ENCODE assay signal across 26 mouse cellular contexts in genomic region chr6:135316141-135316540, GRCm38 (mm10). TPM values are rescaled to one million over a fixed set of nuclear protein-coding genes. Genes with fewer than 3 reads are reported as not detected.
DNase-seq lines count a peak whose midpoint lies in the region; ATAC-seq and TF ChIP-seq lines count a peak whose summit lies in the region.
"Had no signal": no experiment of that assay in that cellular context is flagged by ENCODE, and none has a peak within 500 bp of the region (broad histone marks: within the 10 kb centered on the region; RNA-seq: fewer than 3 reads in every experiment).

No protein-coding gene starts in this region.

- TF ChIP-seq POLR2A in kidney, adult 2 months (IDR thresholded peaks at IDR 0.05; ENCODE audit: low read depth, low read length): no peak

- H3K4me2 ChIP-seq in kidney, embryonic 14.5 days (replicated peaks; ENCODE audit: low read depth, low read length): no peak overlapping the region
- no peak overlapping the region for H3K4me2 ChIP-seq in lung, embryonic 14.5 days
- H3K4me2 ChIP-seq in stomach, embryonic 15.5 days: no peak overlapping the region
- no peak overlapping the region for H3K4me2 ChIP-seq in stomach, postnatal 0 days (replicated peaks; ENCODE audit: low read depth)
- H3K4me2 ChIP-seq: limb, embryonic 13.5 days; liver, embryonic 11.5 days; midbrain, embryonic 13.5 days had no signal

- peaks cover 7% of the 10 kb centered on the region; the same call in 1 of the 2 replicates for H3K4me1 ChIP-seq in kidney, embryonic 14.5 days (ENCODE audit: control insufficient read depth, insufficient read depth, low read length)
- H3K4me1 ChIP-seq in kidney, adult 2 months (ENCODE audit: control insufficient read depth, insufficient read depth, low read length): no peaks in the 10 kb centered on the region
- no peaks in the 10 kb centered on the region; the same call in 1 of the 2 replicates for H3K4me1 ChIP-seq in lung, embryonic 14.5 days (ENCODE audit: insufficient read depth)
- H3K4me1 ChIP-seq in stomach, embryonic 15.5 days: no peaks in the 10 kb centered on the region
- no peaks in the 10 kb centered on the region for H3K4me1 ChIP-seq in stomach, postnatal 0 days (replicated peaks; ENCODE audit: control insufficient read depth, insufficient read depth)
- H3K4me1 ChIP-seq: midbrain, embryonic 13.5 days had no signal

- 73% methylated on average over 2 of the region's 2 CpGs for WGBS in kidney, embryonic 14.5 days
- WGBS in kidney, adult 2 months: 77% methylated on average over 2 of the region's 2 CpGs
- WGBS in lung, embryonic 14.5 days: 56% methylated on average over 2 of the region's 2 CpGs
- 59% methylated on average over 2 of the region's 2 CpGs for WGBS in stomach, embryonic 15.5 days
- 70% methylated on average over 2 of the region's 2 CpGs for WGBS in stomach, postnatal 0 days

- no peak overlapping the region for H3K9ac ChIP-seq in kidney, embryonic 14.5 days (ENCODE audit: low read depth, low read length)
- no peak overlapping the region for H3K9ac ChIP-seq in lung, embryonic 14.5 days
- no peak overlapping the region for H3K9ac ChIP-seq in stomach, embryonic 15.5 days
- no peak overlapping the region for H3K9ac ChIP-seq in stomach, postnatal 0 days (ENCODE audit: low read length)
- H3K9ac ChIP-seq: limb, embryonic 13.5 days; midbrain, embryonic 13.5 days had no signal

- no peak overlapping the region for H3K4me3 ChIP-seq in kidney, embryonic 14.5 days (ENCODE audit: low read length)
- H3K4me3 ChIP-seq in kidney, adult 2 months (ENCODE audit: insufficient read depth, low read depth, low read length): no peak overlapping the region
- no peak overlapping the region for H3K4me3 ChIP-seq in lung, embryonic 14.5 days (ENCODE audit: low read depth, low read length)
- no peak overlapping the region for H3K4me3 ChIP-seq in stomach, embryonic 15.5 days (replicated peaks)
- no peak overlapping the region for H3K4me3 ChIP-seq in stomach, postnatal 0 days (ENCODE audit: low read depth, low read length)
- H3K4me3 ChIP-seq: limb, embryonic 13.5 days; midbrain, embryonic 13.5 days had no signal

- H3K27me3 ChIP-seq in kidney, embryonic 14.5 days (ENCODE audit: control insufficient read depth, insufficient read depth, low read length): no peaks in the 10 kb centered on the region
- H3K27me3 ChIP-seq in kidney, adult 2 months (replicated peaks; ENCODE audit: control insufficient read depth, insufficient read depth, low read length): no peaks in the 10 kb centered on the region
- no peaks in the 10 kb centered on the region for H3K27me3 ChIP-seq in lung, embryonic 14.5 days (ENCODE audit: insufficient read depth, low read length)
- no peaks in the 10 kb centered on the region for H3K27me3 ChIP-seq in stomach, embryonic 15.5 days (replicated peaks)
- no peaks in the 10 kb centered on the region for H3K27me3 ChIP-seq in stomach, postnatal 0 days (ENCODE audit: control insufficient read depth, insufficient read depth, low read length)
- H3K27me3 ChIP-seq: limb, embryonic 13.5 days; midbrain, embryonic 13.5 days had no signal

- no peak for DNase-seq in kidney, adult 2 months
- peak; percentile 37 for DNase-seq in lung, embryonic 14.5 days
- DNase-seq in lung, postnatal 14 days: no peak
- DNase-seq in stomach, postnatal 0 days (ENCODE audit: low spot score): no peak
- DNase-seq in telencephalon, adult 2 months (ENCODE audit: low read depth, low spot score): peak; percentile 77
- DNase-seq in spleen, adult 12 weeks (ENCODE audit: low spot score): no peak
- DNase-seq: B cell, adult 2 months; cerebellum, adult 8-10 months; cerebellum, postnatal 25 days; kidney, adult 8-10 months; layer of hippocampus, adult 9-11 months; retina, postnatal 1 day; right cerebral cortex, postnatal 25 days had no signal

- TF ChIP-seq EP300 in stomach, postnatal 0 days (optimal IDR thresholded peaks at IDR 0.05): no peak

- H3K36me3 ChIP-seq in kidney, embryonic 14.5 days (ENCODE audit: control insufficient read depth, insufficient read depth, low read length): no peaks in the 10 kb centered on the region
- H3K36me3 ChIP-seq in kidney, adult 2 months (ENCODE audit: control insufficient read depth, insufficient read depth, low read length): no peaks in the 10 kb centered on the region
- no peaks in the 10 kb centered on the region for H3K36me3 ChIP-seq in lung, embryonic 14.5 days (ENCODE audit: insufficient read depth)
- H3K36me3 ChIP-seq in stomach, embryonic 15.5 days: no peaks in the 10 kb centered on the region
- H3K36me3 ChIP-seq in stomach, postnatal 0 days (ENCODE audit: control insufficient read depth, insufficient read depth, low read length): no peaks in the 10 kb centered on the region
- H3K36me3 ChIP-seq: limb, embryonic 13.5 days; midbrain, embryonic 13.5 days had no signal

- H3K27ac ChIP-seq in kidney, embryonic 14.5 days (ENCODE audit: low read depth, low read length): no peak overlapping the region; the same call in 1 of the 2 replicates
- no peak overlapping the region for H3K27ac ChIP-seq in kidney, adult 2 months (ENCODE audit: insufficient read depth, low read depth, low read length)
- peak overlapping the region; percentile 34; the same call in 1 of the 2 replicates for H3K27ac ChIP-seq in lung, embryonic 14.5 days (ENCODE audit: low read depth)
- H3K27ac ChIP-seq in stomach, embryonic 15.5 days: peak overlapping the region; percentile 35; the same call in 1 of the 2 replicates
- H3K27ac ChIP-seq in stomach, postnatal 0 days (replicated peaks): no peak overlapping the region
- H3K27ac ChIP-seq: limb, embryonic 13.5 days; macrophage; midbrain, embryonic 13.5 days had no signal

- no peaks in the 10 kb centered on the region for H3K9me3 ChIP-seq in kidney, embryonic 14.5 days (ENCODE audit: control insufficient read depth, low read length)
- H3K9me3 ChIP-seq in lung, embryonic 14.5 days (ENCODE audit: low read depth, low read length): no peaks in the 10 kb centered on the region
- H3K9me3 ChIP-seq in stomach, embryonic 15.5 days: no peaks in the 10 kb centered on the region
- H3K9me3 ChIP-seq in stomach, postnatal 0 days (ENCODE audit: control insufficient read depth, low read length): no peaks in the 10 kb centered on the region
- H3K9me3 ChIP-seq: limb, embryonic 13.5 days; midbrain, embryonic 13.5 days had no signal

- ATAC-seq in kidney, embryonic 14.5 days (ENCODE audit: low FRiP score, low TSS enrichment): 0 out of 2 replicates have a peak, but pooled peaks have one; percentile 16
- ATAC-seq in lung, embryonic 14.5 days (ENCODE audit: insufficient read depth): 0 out of 2 replicates have a peak, but pooled peaks have one; percentile 36
- ATAC-seq in stomach, embryonic 15.5 days (ENCODE audit: insufficient read depth, low FRiP score, low read depth): no peak
- no peak; the same call in 1 of the 2 replicates for ATAC-seq in stomach, postnatal 0 days (ENCODE audit: low FRiP score, low TSS enrichment)
- ATAC-seq: forebrain, embryonic 14.5 days; hindbrain, embryonic 16.5 days; midbrain, embryonic 13.5 days had no signal

- TF ChIP-seq CTCF in kidney, adult 2 months (conservative IDR thresholded peaks at IDR 0.05; ENCODE audit: insufficient read depth, insufficient read length, low read depth, low read length): no peak
- no peak for TF ChIP-seq CTCF in lung, embryonic 14.5 days (IDR thresholded peaks at IDR 0.05; ENCODE audit: low read depth)
- no peak for TF ChIP-seq CTCF in stomach, postnatal 0 days (IDR thresholded peaks at IDR 0.05; ENCODE audit: low read depth)

RNA-seq across cellular contexts. Expression of gene Pbp2, which starts 5.9 kb away (rescaled TPM):
- 0.30 and 0.50 TPM in 2 replicates for polyA plus RNA-seq in kidney, embryonic 14.5 days (2014; fragmentation: Nextera tagmentation; extraction: Ambion mirVana)
- polyA plus RNA-seq in kidney, adult 2 months (2012; rRNA removed): 0.16 TPM in 1 of 2 replicates, not detected in the other
- polyA plus RNA-seq in lung, embryonic 14.5 days (2014; fragmentation: Nextera tagmentation; extraction: Ambion mirVana): 0.38 and 0.53 TPM in 2 replicates
- polyA plus RNA-seq in stomach, embryonic 15.5 days (2015; fragmentation: Nextera tagmentation; extraction: Ambion mirVana): 1.0 and 4.0 TPM in 2 replicates
- polyA plus RNA-seq in stomach, postnatal 0 days (2015; fragmentation: Nextera tagmentation; extraction: Ambion mirVana): 3.5 and 4.5 TPM in 2 replicates
- polyA plus RNA-seq: embryonic facial prominence, embryonic 11.5 days; forebrain, embryonic 14.5 days; heart, embryonic 14.5 days; hindbrain, embryonic 16.5 days; large intestine, adult 2 months; liver, embryonic 11.5 days; liver, embryonic 16.5 days; macrophage; midbrain, embryonic 13.5 days; spleen, adult 2 months had no signal

RNA-seq across cellular contexts. Expression of gene Emp1, which starts 46.2 kb away (rescaled TPM):
- 14.0 and 23.7 TPM in 2 replicates for polyA plus RNA-seq in kidney, embryonic 14.5 days (2014; fragmentation: Nextera tagmentation; extraction: Ambion mirVana)
- polyA plus RNA-seq in kidney, adult 2 months (2012; rRNA removed): 56.0 and 66.3 TPM in 2 replicates
- 23.7 and 25.1 TPM in 2 replicates for polyA plus RNA-seq in lung, embryonic 14.5 days (2014; fragmentation: Nextera tagmentation; extraction: Ambion mirVana)
- polyA plus RNA-seq in stomach, embryonic 15.5 days (2015; fragmentation: Nextera tagmentation; extraction: Ambion mirVana): 77.5 and 112 TPM in 2 replicates
- 88.1 and 105 TPM in 2 replicates for polyA plus RNA-seq in stomach, postnatal 0 days (2015; fragmentation: Nextera tagmentation; extraction: Ambion mirVana)

Comparison
In these comparisons a context has a peak if more than half of its experiments do, and no peak if none do; other contexts are left out.
1. H3K27ac ChIP-seq: peak in lung, embryonic 14.5 days (single experiment) and stomach, embryonic 15.5 days (single experiment); none in kidney, embryonic 14.5 days (single experiment), kidney, adult 2 months (single experiment) and stomach, postnatal 0 days (single experiment).
2. DNase-seq: peak in lung, embryonic 14.5 days (single experiment) and telencephalon, adult 2 months (single experiment); none in kidney, adult 2 months (single experiment), lung, postnatal 14 days (single experiment), stomach, postnatal 0 days (single experiment) and spleen, adult 12 weeks (single experiment).
3. ATAC-seq: peak in kidney, embryonic 14.5 days (single experiment) and lung, embryonic 14.5 days (single experiment); none in stomach, embryonic 15.5 days (single experiment) and stomach, postnatal 0 days (single experiment).